Mouse (Mus musculus): Measurements from ENCODE around the gene Emsy.

Emsy gene

GRCm38 (mm10) chr7:98577461-98577860, 79.1 kb downstream of the Emsy start:
- no peak for DNase-seq (ENCODE audit: low read depth, low spot score)

GRCm38 (mm10) chr7:98575651-98576239, 80.8 kb downstream of the Emsy start:
- DNase-seq (ENCODE audit: low read depth, low spot score) = no peak

GRCm38 (mm10) chr7:98574771-98575191, 81.8 kb downstream of the Emsy start:
- DNase-seq (ENCODE audit: low read depth, low spot score) = no peak

- DNase-seq (ENCODE audit: low read depth, low spot score) = no peak
Measured at GRCm38 (mm10) chr7:98574271-98574670, 82.3 kb downstream of the Emsy start.

- DNase-seq (ENCODE audit: low read depth, low spot score) = no peak
Measured at GRCm38 (mm10) chr7:98573231-98573781, 83.3 kb downstream of the Emsy start.

- DNase-seq (ENCODE audit: low read depth, low spot score) = no peak
Measured at GRCm38 (mm10) chr7:98572223-98572868, 84.2 kb downstream of the Emsy start.

GRCm38 (mm10) chr7:98570824-98571505, 85.6 kb downstream of the Emsy start:
- no peak for DNase-seq (ENCODE audit: low read depth, low spot score)

GRCm38 (mm10) chr7:98567056-98567455, 89.5 kb downstream of the Emsy start:
- no peak for DNase-seq (ENCODE audit: low read depth, low spot score)

GRCm38 (mm10) chr7:98564607-98565364, 91.8 kb downstream of the Emsy start:
- no peak for DNase-seq (ENCODE audit: low read depth, low spot score)

- DNase-seq (ENCODE audit: low read depth, low spot score) = no peak
Measured at GRCm38 (mm10) chr7:98563991-98564390, 92.6 kb downstream of the Emsy start.

- DNase-seq (ENCODE audit: low read depth, low spot score) = no peak
Measured at GRCm38 (mm10) chr7:98562966-98563365, 93.6 kb downstream of the Emsy start.

GRCm38 (mm10) chr7:98562186-98562585, 94.4 kb downstream of the Emsy start:
- DNase-seq (ENCODE audit: low read depth, low spot score) = no peak

- DNase-seq (ENCODE audit: low read depth, low spot score) = no peak
Measured at GRCm38 (mm10) chr7:98561556-98562164, 94.9 kb downstream of the Emsy start.

- no peak for DNase-seq (ENCODE audit: low read depth, low spot score)
Measured at GRCm38 (mm10) chr7:98558128-98558921, 98.3 kb downstream of the Emsy start.

- DNase-seq (ENCODE audit: low read depth, low spot score) = no peak
Measured at GRCm38 (mm10) chr7:98556767-98557394, 99.7 kb downstream of the Emsy start.

GRCm38 (mm10) chr7:98551041-98551440, 105.5 kb downstream of the Emsy start:
- no peak for DNase-seq (ENCODE audit: low read depth, low spot score)

- DNase-seq (ENCODE audit: low read depth, low spot score) = no peak
Measured at GRCm38 (mm10) chr7:98550596-98550995, 106.0 kb downstream of the Emsy start.

- no peak for DNase-seq (ENCODE audit: low read depth, low spot score)
Measured at GRCm38 (mm10) chr7:98548839-98549238, 107.7 kb downstream of the Emsy start.

GRCm38 (mm10) chr7:98544556-98544955, 112.0 kb downstream of the Emsy start:
- DNase-seq (ENCODE audit: low read depth, low spot score) = no peak

GRCm38 (mm10) chr7:98543853-98544370, 112.7 kb downstream of the Emsy start:
- DNase-seq (ENCODE audit: low read depth, low spot score) = no peak

All from retina, adult 2 months (tissue).